Mouse (Mus musculus): ENCODE data around the gene Plekhm2. TPM values are rescaled to one million over a fixed set of nuclear protein-coding genes. Genes with fewer than 3 reads are reported as not detected.

Gene Plekhm2
- polyA plus RNA-seq, 1 experiment from 2014 or later, result 8.3 TPM

DNA sequence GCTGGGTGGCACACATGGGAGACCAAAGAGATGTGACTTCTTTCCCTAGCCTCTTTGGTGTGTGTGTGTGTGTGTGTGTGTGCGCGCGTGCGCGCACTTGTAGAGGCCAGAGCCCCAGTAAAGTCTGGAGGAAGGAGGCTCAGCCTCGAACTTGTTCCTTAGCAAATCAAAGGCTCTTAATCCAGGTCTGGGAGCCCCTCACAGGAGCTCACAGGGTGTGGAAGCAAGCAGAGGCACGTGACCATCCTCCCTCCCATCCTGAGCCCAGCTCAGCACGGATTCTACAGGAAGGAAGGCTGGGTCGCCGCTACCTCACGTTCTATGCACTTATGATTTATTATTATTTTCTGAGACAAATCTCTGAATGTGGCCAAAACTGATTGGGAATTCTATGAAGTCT lies 88.3 kb downstream of the Plekhm2 start:
- 87% methylated on average over 11 of the region's 11 CpGs for WGBS
- Histone ChIP-seq H3K36me3 (peaks cover 10% of the 10 kb centered on the region; the same call in 1 of the 2 replicates), H3K4me2 (replicated peaks) (no peak overlapping the region), H3K9me3 (no peaks in the 10 kb centered on the region), H3K9ac (replicated peaks) (no peak overlapping the region), H3K4me1 (replicated peaks) (no peaks in the 10 kb centered on the region), H3K27me3 (no peaks in the 10 kb centered on the region), H3K27ac (no peak overlapping the region), H3K4me3 (replicated peaks) (no peak overlapping the region)
- ATAC-seq, result no peak

Other genes starting within 250 kb of the Plekhm2 start
- gene Clcnkb, start 248.9 kb downstream of the Plekhm2 start, polyA plus RNA-seq (2015; fragmentation: Nextera tagmentation; extraction: Ambion mirVana), result not detected in 2 replicates
- gene Hspb7, start 244.1 kb downstream of the Plekhm2 start, polyA plus RNA-seq (2015; fragmentation: Nextera tagmentation; extraction: Ambion mirVana), result not detected in 2 replicates
- not detected in 2 replicates for gene Srarp, start 228.8 kb downstream of the Plekhm2 start, polyA plus RNA-seq (2015; fragmentation: Nextera tagmentation; extraction: Ambion mirVana)
- 54.7 and 61.0 TPM in 2 replicates for gene Zbtb17, start 220.2 kb downstream of the Plekhm2 start, polyA plus RNA-seq (2015; fragmentation: Nextera tagmentation; extraction: Ambion mirVana)
- 18.3 and 20.5 TPM in 2 replicates for gene Spen, start 126.3 kb downstream of the Plekhm2 start, polyA plus RNA-seq (2015; fragmentation: Nextera tagmentation; extraction: Ambion mirVana)
- 24.0 and 24.7 TPM in 2 replicates for gene Fblim1, start 58.8 kb downstream of the Plekhm2 start, polyA plus RNA-seq (2015; fragmentation: Nextera tagmentation; extraction: Ambion mirVana)
- gene Tmem82, start 46.3 kb downstream of the Plekhm2 start, polyA plus RNA-seq (2015; fragmentation: Nextera tagmentation; extraction: Ambion mirVana), result 0.10 and 0.27 TPM in 2 replicates
- 0.17 and 0.19 TPM in 2 replicates for gene Slc25a34, start 41.1 kb downstream of the Plekhm2 start, polyA plus RNA-seq (2015; fragmentation: Nextera tagmentation; extraction: Ambion mirVana)
- gene Rsc1a1, start 20.7 kb upstream of the Plekhm2 start, polyA plus RNA-seq (2015; fragmentation: Nextera tagmentation; extraction: Ambion mirVana), result 0.48 TPM in 1 of 2 replicates, not detected in the other
- gene Ddi2, start 58.5 kb upstream of the Plekhm2 start, polyA plus RNA-seq (2015; fragmentation: Nextera tagmentation; extraction: Ambion mirVana), result 15.7 and 16.6 TPM in 2 replicates
- not detected in 2 replicates for gene Agmat, start 81.8 kb upstream of the Plekhm2 start, polyA plus RNA-seq (2015; fragmentation: Nextera tagmentation; extraction: Ambion mirVana)
- gene Dnajc16, start 126.0 kb upstream of the Plekhm2 start, polyA plus RNA-seq (2015; fragmentation: Nextera tagmentation; extraction: Ambion mirVana), result 5.7 and 6.9 TPM in 2 replicates
- gene Casp9, start 128.7 kb upstream of the Plekhm2 start, polyA plus RNA-seq (2015; fragmentation: Nextera tagmentation; extraction: Ambion mirVana), result 19.1 and 23.2 TPM in 2 replicates
- not detected in 2 replicates for gene Cela2a, start 161.3 kb upstream of the Plekhm2 start, polyA plus RNA-seq (2015; fragmentation: Nextera tagmentation; extraction: Ambion mirVana)
- gene Ctrc, start 181.5 kb upstream of the Plekhm2 start, polyA plus RNA-seq (2015; fragmentation: Nextera tagmentation; extraction: Ambion mirVana), result not detected in 2 replicates
- 72.6 and 89.7 TPM in 2 replicates for gene Efhd2, start 210.0 kb upstream of the Plekhm2 start, polyA plus RNA-seq (2015; fragmentation: Nextera tagmentation; extraction: Ambion mirVana)

Data from midbrain, embryonic 13.5 days (tissue).